Mouse (Mus musculus): ENCODE results near the gene Fgr.

Gene Fgr

GRCm38 (mm10) chr4:133050837-133051549, 77.1 kb downstream of the Fgr start:
- no peak for DNase-seq (ENCODE audit: low read depth, low spot score)

- peak; percentile 54 for DNase-seq (ENCODE audit: low read depth, low spot score)
Measured at GRCm38 (mm10) chr4:133051550-133051865, 77.6 kb downstream of the Fgr start.

Measured in retina, adult 2 months (tissue).